Mouse (Mus musculus) frontal cortex, postnatal 10 days (tissue): Measurements from ENCODE around the gene Edc4.

Experiments
- DNase-seq, 2 experiments: peaks; one replicate each; pipeline ENCODE4 v3.0.0; 2022; ENCODE audit warnings: low spot score in 2 of 2, mixed read lengths in 1 of 2

Edc4 gene

DNA sequence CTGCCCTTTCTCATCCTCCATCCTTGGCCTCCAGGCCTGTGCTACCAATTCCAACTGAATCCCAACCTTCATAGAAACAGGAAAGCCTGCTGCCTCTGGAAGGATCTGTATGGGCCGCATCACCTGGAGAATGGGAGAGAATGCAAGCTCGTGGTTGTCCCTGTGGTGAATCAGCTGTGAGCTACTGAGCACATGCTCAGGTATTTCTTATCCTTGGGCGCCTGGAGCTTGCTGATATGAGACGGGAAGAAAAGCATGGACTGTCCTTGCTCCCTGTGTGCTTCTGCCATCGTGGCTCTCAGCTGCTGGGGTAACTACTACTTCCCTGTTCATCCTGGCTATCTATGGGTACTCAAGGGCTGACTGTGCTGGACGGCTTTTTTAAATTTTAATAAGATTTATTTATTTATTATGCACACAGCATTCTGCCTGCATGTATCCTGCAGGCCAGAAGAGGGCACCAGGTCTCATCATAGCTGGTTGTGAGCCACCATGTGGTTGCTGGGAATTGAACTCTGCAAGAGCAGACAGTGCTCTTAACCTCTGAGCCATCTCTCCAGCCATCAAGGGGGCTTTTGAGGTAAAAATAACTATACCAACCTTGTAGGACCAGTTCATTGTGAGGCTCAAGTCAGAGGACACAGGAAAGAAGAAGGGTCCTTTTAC lies 14.2 kb upstream of the Edc4 start:
- DNase-seq: no peak

DNA sequence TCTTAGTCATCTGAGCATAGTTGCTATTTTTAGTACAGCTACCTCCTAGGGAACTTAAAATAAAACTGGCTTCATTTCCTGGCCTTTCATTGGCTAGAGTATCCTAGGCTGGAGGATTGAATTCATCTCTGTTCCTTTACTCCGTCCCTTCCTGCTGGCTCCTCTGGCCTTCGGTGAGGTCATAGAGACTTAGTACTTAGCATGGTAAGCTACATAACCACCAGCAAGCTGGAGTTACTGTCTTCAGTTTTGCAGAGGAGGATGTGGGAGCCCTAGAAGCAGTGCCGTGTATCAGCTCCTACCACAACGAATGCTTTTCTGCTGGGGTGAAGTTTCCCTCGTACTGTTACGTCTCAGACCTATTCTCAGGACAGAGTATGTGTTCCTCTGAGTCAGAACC lies 6.4 kb upstream of the Edc4 start:
- DNase-seq: no peak

DNA sequence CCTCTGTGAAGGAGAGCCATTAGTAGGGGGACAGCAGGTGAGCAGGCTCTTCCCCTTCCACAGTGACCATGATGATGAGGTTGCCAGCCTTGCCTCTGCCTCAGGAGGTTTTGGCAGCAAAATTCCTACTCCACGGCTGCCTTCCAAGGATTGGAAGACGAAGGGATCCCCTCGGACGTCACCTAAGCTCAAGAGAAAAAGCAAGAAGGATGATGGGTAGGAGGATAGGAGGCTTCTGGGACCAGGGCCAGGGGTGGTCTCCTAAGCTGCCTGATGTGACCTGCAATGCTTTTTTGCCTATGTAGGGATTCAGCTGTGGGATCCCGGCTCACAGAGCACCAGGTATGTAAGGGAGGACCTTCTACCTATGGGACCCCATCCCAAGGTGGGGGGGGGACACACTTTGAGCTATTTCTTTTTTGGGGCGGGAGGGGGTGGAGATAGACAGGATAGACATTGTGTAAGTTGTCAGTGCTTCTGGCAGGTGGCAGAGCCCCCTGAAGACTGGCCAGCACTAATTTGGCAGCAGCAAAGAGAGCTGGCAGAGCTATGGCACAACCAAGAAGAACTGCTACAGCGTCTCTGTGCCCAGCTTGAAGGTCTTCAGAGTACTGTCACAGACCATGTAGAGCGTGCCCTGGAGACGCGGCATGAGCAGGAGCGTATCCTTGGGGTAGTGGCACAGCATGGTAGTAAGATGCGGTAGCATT lies 9.2 kb downstream of the Edc4 start:
- no peak for DNase-seq

DNA sequence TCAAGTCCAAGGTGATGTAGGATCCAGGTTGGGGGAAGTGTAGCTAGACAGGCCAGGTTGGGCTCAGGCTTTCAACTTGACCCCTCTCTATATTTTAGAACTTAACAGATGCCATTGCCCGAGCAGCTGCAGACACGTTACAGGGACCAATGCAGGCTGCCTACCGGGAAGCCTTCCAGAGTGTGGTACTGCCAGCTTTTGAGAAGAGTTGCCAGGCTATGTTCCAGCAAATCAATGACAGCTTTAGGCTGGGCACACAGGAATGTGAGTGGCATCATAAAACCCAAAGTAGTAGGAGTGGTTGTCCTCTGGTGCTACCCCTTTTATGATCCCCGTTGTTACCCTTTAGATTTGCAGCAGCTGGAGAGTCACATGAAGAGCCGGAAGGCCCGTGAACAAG lies 10.2 kb downstream of the Edc4 start:
- DNase-seq: no peak

DNA sequence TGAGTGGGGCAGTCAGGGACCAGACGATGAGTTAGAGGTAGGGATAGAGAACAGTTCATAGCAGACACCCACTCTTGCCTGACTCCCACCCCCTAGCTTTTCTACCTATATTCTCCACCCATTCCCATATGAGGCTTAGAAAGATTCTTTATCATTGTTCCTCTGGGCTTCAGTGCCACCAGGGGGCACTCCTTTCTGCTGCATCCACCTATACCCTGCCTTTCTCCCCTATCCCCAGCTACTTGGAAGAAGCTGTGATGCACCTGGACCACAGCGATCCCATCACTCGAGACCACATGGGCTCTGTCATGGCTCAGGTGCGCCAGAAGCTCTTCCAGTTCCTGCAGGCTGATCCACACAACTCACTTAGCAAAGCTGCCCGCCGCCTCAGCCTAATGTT lies 11.8 kb downstream of the Edc4 start:
- DNase-seq: peak in 1 of 2 experiments; percentile 36

DNA sequence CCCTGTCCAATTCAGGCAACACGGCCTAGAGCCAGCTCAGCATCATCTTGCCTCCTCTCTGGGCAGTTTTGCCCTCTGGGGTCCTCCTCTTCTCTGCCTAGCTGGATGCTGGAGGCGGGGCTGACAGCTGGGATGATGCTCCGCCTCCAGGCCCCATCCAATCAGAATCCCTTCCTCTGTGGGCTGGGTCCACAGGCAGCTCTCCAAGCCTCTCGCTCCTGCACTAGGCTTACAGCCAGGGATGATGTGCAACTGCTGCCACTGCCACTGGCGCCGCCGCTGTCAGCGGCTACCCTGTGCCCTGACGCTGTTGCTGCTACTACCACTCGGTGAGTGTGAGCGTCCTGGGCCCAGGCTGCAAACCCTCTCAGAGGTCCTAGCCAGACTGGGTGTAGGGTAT lies 12.7 kb downstream of the Edc4 start, which contains the start of gene Nrn1l:
Gene Nrn1l (plus strand): TSS at position 229 of the 400 bp plus-strand sequence.
- peak; percentile 72 to 78 for DNase-seq

DNA sequence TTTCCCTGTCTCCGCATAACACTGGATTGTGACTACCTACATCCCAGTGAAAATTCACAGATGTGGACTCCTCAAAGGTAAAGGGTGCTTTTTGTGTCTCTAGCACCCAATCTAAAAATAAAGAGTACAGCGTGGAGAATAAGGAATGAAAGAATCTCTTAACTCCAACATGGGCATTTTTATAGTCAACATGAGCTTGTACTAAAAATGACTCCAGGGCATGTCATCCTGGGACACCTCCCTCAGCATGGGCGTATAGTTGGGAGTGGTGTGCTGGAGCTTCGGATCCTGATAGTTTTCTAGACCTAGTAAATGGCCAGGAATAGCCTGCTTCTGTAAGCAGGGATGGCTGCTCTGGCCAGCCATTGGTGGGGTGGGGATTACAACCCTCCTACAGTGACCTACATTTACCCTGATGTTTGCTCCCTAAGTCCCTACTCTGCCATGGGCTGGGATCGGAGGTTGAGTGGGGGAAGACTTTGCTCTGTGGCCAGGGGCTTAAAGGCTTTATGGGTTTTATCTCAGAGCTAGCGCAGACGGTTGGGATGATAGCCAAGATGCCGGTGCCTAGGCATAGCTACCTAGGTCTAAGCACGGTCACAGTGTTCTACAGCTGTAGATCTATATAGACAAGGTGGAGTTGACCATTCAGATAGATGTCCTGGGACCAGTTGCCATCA lies 17.3 kb downstream of the Edc4 start:
- DNase-seq: no peak

DNA sequence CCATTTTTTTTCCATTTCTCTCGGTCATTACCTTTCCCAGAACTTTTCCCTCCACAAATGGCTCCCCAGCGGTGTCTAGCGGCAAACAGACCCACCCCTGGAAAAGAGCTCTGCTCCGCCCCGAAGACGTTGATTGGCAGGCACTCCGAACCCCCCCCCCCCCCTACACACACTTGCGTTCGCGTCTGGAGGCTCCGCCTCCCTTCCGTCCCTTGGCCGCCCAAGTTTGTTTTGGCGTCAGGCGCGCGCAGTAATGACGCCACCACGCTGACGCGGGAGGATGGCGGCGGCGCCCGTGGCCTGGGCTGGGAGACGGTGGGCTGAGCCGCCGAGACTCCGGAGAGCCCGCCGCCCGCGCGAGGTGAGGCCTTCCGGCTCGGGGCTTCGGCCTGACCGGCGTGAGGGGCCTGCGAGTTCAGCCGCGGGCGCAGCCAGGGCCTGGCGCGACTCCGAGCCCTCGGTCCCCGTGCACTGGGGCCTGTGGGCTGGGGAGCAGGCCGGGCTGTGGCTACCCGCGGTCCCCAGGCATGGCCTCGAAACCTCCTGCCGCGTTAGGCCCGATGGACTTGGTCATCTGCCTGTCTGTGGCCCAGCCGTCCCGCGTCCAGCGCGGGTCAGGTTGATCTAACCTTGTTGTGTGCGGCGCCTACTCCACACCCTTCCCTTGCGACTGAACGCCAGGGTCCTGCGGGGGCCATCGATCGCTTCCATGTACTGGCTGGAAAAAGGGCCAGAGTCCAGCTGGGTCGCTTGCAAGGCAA lies 19.7 kb downstream of the Edc4 start, which contains the start of gene Pskh1:
Gene Pskh1 (plus strand): TSS at position 262 of the 761 bp plus-strand sequence.
- peak; percentile 83 to 91 for DNase-seq

DNA sequence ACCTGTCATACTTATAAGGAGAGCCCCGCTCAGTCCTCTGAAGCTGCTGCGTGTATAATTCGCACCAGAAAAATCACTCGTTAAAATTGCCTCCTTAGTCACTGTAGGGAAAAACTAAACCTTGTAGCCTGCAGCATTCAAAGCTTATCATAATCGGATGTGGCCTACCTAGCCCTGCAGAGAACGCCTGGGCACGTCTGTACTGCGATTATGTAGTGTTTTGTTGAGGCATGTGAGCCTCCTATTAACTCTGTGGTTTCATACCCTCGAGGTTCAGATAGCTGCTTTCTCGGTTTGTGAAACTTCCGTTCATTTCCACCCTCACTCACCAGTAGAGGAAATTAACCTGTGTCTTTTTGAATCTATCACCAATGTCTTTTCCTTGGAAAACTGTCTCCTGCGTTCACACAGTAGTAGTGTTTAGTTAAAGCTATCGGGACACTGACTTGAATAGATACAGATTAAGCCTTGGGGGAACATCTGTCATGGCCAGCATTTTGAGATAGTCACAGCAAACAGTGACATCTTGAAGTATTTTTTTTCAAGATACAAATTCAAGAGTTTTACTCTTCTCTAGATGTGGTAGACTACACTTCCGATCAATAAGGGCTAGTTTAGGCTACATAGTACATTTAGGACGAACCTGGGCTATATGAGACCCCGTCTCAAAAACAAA lies 20.4 kb downstream of the Edc4 start:
- DNase-seq: no peak

DNA sequence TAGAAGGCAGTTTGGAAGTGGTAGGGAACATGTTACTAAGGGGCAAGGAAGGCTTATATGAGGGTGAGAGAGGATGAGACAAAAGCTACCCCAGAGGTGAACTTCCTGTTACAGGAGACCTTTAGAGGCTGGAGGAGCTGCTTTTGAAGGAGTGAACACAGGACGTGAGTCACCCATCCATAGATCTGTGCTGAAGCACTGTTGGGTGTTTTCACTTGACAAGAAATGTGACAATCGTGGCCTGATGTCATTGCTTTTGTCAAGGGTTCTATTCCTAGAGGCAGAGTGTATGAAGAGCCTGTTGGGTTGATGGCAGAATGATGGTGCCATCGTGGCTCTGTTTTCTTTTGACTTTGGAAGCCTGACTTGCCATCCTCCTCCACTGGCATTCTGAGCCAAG lies 38.7 kb downstream of the Edc4 start:
- DNase-seq: no peak

DNA sequence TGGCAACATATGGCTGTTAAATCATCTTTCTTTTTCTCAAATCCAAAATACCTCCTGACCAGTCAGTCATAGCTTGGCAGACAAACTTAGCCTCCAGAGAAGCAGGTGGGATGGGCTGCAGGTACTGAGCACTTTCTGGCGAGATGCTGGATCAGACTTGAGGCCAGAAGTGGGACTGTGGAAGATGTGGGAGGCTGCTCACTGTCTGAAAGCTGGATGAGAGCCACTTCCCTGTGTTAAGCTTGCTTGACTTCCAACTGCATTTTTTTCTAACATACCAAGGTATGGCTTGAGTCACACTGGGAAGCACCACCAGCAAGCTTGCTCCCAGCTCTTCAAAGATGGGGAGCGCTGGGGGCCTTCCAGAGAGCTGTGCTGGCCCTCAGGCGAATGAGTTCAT lies 44.4 kb downstream of the Edc4 start:
- no peak for DNase-seq

DNA sequence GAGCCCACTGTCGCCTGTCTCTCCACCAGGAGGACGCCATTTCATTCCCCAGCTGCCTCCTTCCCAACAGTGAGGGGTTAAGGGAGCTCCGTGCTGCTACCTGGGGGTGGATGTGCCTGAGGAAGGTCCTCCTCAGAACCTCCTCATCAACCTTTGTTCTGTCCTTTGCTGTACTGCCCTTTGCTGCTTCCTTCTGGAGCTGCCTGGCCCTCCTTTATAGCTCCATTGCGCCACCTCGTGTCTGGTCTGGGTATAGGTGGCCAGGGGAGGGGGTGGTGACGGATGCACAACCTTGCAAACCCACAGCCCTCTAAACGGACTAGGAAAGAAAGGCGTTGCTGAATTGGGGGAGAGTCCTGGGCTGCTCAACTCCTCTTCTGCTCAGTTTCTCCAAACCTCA lies 49.9 kb downstream of the Edc4 start:
- peak in 1 of 2 experiments; percentile 76 for DNase-seq

DNA sequence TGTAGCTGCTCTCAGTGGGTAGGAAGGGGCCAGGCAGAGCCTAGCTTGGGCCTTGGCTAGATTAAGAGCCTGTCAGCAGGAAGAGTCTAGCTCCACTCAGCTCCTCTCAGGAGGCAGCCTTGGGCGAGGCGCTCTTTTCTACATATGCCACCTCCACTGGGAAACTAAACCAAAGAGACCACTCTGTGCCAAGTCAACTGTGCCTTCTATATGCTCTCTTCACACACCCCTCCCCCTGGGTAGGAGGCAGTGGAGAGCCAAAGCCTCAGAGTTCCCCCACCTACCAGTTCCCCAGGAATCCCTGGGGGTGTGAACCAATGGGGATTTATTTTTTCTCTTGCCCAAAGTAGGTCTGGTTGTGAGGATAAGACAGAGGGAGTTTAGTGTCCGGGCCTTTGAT lies 50.6 kb downstream of the Edc4 start:
- no peak for DNase-seq

DNA sequence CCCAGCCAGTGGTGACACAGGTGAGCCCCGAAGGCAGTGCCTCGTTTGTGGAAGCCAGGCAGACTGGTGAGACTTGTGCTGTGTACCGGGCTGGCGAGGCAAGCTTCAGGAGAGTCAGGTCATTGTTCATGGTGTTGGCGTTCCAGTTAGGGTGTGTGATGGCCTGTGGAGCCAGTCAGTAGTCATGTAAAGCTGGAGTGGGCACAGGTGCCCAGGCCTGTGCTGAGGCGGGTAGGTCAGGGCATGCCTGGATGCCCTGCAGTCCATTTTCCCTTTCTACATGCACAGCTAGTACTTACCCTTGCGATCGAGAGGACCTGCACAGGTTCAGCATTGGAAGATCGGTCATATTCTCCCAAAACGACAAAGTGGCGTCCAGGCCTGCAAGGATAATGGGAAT lies 51.8 kb downstream of the Edc4 start:
- DNase-seq: no peak

DNA sequence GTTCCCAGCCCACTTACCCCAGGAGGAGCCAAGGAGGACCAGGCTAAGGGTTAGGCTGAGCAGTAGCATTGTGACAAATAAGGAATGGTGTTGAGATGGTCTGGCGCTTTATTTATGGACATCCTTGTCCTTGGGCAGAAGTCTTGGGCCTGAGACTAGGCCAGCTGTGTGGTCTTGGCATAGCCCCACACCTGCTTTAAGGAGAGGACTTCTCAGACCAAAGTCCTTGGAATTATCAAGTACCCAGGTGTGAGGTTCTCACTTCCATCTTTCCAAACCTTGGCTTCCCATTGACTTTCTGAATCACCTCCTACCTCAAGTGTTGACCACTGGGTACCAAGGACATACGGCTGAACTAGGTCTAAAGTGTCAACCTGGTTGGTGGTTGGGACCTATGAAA lies 53.1 kb downstream of the Edc4 start, which contains the start of gene Ctrl:
Gene Ctrl (minus strand): TSS at position 101 of the 400 bp plus-strand sequence.
- DNase-seq: no peak

DNA sequence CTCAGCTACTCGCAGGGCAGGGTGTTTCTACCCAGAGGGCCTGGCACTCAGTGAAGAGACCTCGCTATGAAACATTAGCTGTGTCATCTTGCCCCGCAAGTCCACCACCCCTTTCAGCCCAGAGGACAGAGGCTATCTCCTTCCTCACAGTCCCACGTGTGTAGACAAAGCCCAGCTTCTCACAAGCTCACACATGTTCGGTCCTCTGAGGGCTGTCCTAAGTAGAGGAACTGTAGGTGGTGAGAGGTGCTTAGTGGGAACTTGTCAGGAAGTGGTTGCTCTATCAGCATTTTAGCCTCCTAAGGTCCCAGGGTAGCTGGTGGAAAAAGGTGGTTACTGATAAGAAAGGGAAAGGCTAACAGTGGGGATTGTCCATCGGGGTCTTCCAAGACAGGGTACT lies 54.4 kb downstream of the Edc4 start:
- DNase-seq: no peak

DNA sequence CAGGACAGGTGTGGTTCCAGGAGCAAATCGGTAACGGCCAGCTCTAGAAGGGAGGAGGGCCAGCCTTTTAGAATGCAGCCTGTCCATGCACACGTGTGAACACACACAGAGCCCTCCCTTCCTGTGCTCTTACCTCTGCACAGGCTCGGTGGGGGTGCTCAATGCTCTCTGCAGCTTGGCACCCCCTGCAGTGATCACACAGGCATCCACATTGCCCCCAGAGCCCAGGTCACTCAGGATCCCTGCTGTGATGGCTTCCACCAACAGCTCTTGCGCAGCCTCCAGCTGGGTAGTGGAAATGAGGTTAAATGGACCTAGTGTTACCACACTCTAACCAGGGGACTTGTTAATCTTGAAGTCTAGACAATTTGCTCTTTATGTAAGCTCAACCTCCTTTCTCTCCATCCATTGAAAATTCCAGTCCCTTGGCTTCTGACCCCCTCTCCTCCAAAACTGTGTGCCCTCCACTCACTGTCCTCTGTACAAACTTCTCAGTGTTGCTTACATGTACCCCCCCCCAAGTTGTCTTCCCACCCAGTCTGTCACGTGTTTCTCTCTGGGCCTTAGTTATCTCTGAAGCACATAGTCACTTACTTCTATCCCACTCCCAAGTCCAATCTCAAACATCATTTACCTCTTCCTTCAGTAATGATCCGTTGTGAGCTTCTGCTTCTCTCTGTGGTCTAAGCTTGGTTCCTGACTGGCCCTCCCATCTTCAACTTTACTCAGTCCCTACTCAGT lies 55.4 kb downstream of the Edc4 start:
- no peak for DNase-seq

DNA sequence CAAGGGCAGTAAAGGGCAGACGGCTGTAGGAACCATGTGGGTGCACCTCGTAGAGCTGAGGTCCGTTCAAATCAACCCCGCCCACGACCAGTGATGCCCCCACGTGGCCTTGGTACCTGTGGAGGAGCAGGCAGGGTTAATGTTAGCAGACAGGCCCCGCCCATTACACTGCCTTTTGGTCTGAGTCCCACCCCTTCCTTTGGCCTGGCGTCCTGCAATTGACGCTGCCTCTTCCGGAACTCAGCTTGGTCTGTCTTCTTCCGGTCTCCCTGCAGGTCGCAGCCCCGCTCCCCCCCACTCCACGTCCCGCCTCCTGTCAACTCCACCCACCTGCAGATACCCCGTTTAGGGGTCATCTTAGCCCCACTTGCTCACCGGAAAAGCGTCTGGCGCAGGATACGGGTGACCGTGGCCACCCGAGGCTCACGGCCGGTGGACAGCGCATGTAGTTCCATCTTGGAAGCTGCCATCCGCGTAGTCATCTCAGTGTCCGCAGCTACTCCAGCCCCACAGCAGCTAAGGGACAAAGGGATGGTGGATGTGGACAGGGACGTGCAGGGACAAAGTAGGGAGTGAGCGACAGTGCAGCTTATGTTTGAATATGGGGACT lies 56.3 kb downstream of the Edc4 start:
- DNase-seq: peak; percentile 82 to 85

DNA sequence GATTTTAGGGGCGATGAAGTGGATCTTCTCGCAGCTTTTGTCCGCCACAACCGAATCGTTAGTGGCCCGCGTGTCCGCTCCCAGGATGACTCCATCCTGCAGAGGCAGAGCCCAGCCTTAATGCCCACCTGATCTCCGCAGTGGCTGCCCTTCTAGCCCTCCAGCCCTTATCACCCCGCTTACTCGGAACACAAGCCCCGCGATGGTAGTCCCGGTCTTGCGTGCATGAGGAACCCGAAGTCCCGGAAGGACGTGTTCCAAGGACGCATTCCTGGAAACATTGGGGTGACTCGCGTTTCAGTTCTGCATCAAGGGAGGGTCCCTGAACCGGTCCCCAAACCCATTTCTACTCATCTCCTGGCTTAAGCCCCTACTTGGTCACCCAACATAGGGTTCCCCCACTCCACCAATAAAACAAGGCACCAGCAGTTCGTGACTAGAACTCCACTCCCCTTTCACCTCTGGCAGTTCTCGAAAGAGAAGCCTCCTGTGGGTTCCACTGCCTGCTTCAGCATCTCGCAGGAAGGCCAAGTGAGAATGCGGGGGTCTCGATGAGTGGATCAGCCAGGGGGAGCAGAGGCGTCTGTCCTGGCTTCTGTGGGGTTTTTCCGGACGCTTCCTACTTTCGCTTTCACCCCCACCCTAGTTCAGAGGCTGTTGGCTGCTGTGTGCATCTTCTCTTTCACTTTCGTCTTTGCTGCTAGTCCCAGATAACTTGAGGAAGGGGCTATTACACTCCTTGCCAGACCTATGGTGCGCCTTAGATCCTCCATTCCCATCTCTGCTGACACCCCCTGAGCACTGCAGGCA lies 57.0 kb downstream of the Edc4 start:
- DNase-seq: no peak

DNA sequence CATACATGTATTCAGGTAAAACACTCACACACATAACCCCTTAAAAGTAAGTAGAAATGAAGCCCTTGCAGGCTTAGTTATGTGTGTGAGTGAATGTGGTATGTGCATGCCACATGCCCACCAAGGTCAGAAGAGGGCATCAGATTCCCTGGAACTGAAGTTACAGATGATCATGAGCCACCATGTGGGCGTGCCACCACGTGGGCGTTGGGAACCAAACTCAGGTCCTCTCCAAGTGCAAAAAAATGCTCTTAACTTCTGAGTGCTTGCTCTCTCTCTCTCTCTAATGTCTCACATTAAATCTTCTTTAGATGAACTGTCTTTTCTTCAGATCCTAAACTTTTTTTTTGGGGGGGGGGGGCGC lies 57.6 kb downstream of the Edc4 start, which contains the start of gene Psmb10:
Gene Psmb10 (minus strand): TSS at position 139 of the 364 bp plus-strand sequence.
- DNase-seq: no peak
